Mouse (Mus musculus): ENCODE data around the gene Olfr1084. TPM values are rescaled to one million over a fixed set of nuclear protein-coding genes. Genes with fewer than 3 reads are reported as not detected.
"Not testable (repeated sequence)": the region's sequence is repeated elsewhere in the genome, so short reads cannot be mapped to it uniquely, and the experiment has no call there.

The Olfr1084 gene
- total RNA-seq (2015; ENCODE audit: low replicate concordance): not detected in 2 replicates
- total RNA-seq (2017; ENCODE audit: low replicate concordance): not detected in 2 replicates

GRCm38 (mm10) chr2:86639625-86640024 is at the start of gene Olfr1084:
TSS of gene Olfr1084 (minus strand) at chr2:86639725.
- not testable (repeated sequence) for ATAC-seq (replicated peaks; ENCODE audit: low FRiP score, poor library complexity, severe bottlenecking)

GRCm38 (mm10) chr2:86679992-86680391 is 40.5 kb upstream of the Olfr1084 start, which contains the start of gene Olfr1086:
TSS of gene Olfr1086 (minus strand) at chr2:86680092.
- ATAC-seq (replicated peaks; ENCODE audit: low FRiP score, poor library complexity, severe bottlenecking): no peak

- no peak for ATAC-seq (replicated peaks; ENCODE audit: low FRiP score, poor library complexity, severe bottlenecking)
Observed at GRCm38 (mm10) chr2:86661919-86662318, 22.4 kb upstream of the Olfr1084 start, which contains the start of gene Olfr1085. TSS of gene Olfr1085 (minus strand) at chr2:86662019.

GRCm38 (mm10) chr2:86598866-86599265 is 40.7 kb downstream of the Olfr1084 start, which contains the start of gene Olfr1082:
TSS of gene Olfr1082 (minus strand) at chr2:86598966.
- not testable (repeated sequence) for ATAC-seq (replicated peaks; ENCODE audit: low FRiP score, poor library complexity, severe bottlenecking)

Other genes starting within 250 kb of the Olfr1084 start
- gene Olfr1061, start 225.7 kb downstream of the Olfr1084 start, total RNA-seq (2015; ENCODE audit: low replicate concordance): not detected in 2 replicates
- not detected in 2 replicates for gene Olfr1061, start 225.7 kb downstream of the Olfr1084 start, total RNA-seq (2017; ENCODE audit: low replicate concordance)
- gene Olfr1062, start 213.0 kb downstream of the Olfr1084 start, total RNA-seq (2015; ENCODE audit: low replicate concordance): not detected in 2 replicates
- not detected in 2 replicates for gene Olfr1062, start 213.0 kb downstream of the Olfr1084 start, total RNA-seq (2017; ENCODE audit: low replicate concordance)
- gene Olfr1065, start 189.1 kb downstream of the Olfr1084 start, total RNA-seq (2015; ENCODE audit: low replicate concordance): not detected in 2 replicates
- not detected in 2 replicates for gene Olfr1065, start 189.1 kb downstream of the Olfr1084 start, total RNA-seq (2017; ENCODE audit: low replicate concordance)
- gene Olfr1066, start 183.5 kb downstream of the Olfr1084 start, total RNA-seq (2015; ENCODE audit: low replicate concordance): not detected in 2 replicates
- not detected in 2 replicates for gene Olfr1066, start 183.5 kb downstream of the Olfr1084 start, total RNA-seq (2017; ENCODE audit: low replicate concordance)
- gene Olfr228, start 152.3 kb downstream of the Olfr1084 start, total RNA-seq (2015; ENCODE audit: low replicate concordance): not detected in 2 replicates
- not detected in 2 replicates for gene Olfr228, start 152.3 kb downstream of the Olfr1084 start, total RNA-seq (2017; ENCODE audit: low replicate concordance)
- not detected in 2 replicates for gene Olfr1076, start 131.3 kb downstream of the Olfr1084 start, total RNA-seq (2015; ENCODE audit: low replicate concordance)
- gene Olfr1076, start 131.3 kb downstream of the Olfr1084 start, total RNA-seq (2017; ENCODE audit: low replicate concordance): not detected in 2 replicates
- gene Olfr1079, start 97.2 kb downstream of the Olfr1084 start, total RNA-seq (2015; ENCODE audit: low replicate concordance): not detected in 2 replicates
- not detected in 2 replicates for gene Olfr1079, start 97.2 kb downstream of the Olfr1084 start, total RNA-seq (2017; ENCODE audit: low replicate concordance)
- gene Olfr1080, start 81.5 kb downstream of the Olfr1084 start, total RNA-seq (2015; ENCODE audit: low replicate concordance): not detected in 2 replicates
- gene Olfr1080, start 81.5 kb downstream of the Olfr1084 start, total RNA-seq (2017; ENCODE audit: low replicate concordance): not detected in 2 replicates
- not detected in 2 replicates for gene Olfr1082, start 40.8 kb downstream of the Olfr1084 start, total RNA-seq (2015; ENCODE audit: low replicate concordance)
- not detected in 2 replicates for gene Olfr1082, start 40.8 kb downstream of the Olfr1084 start, total RNA-seq (2017; ENCODE audit: low replicate concordance)
- gene Olfr1085, start 22.3 kb upstream of the Olfr1084 start, total RNA-seq (2015; ENCODE audit: low replicate concordance): not detected in 2 replicates
- not detected in 2 replicates for gene Olfr1085, start 22.3 kb upstream of the Olfr1084 start, total RNA-seq (2017; ENCODE audit: low replicate concordance)
- gene Olfr1086, start 40.4 kb upstream of the Olfr1084 start, total RNA-seq (2015; ENCODE audit: low replicate concordance): not detected in 2 replicates
- gene Olfr1086, start 40.4 kb upstream of the Olfr1084 start, total RNA-seq (2017; ENCODE audit: low replicate concordance): not detected in 2 replicates
- not detected in 2 replicates for gene Olfr1087, start 58.7 kb upstream of the Olfr1084 start, total RNA-seq (2015; ENCODE audit: low replicate concordance)
- not detected in 2 replicates for gene Olfr1087, start 58.7 kb upstream of the Olfr1084 start, total RNA-seq (2017; ENCODE audit: low replicate concordance)
- gene Olfr1089, start 94.0 kb upstream of the Olfr1084 start, total RNA-seq (2015; ENCODE audit: low replicate concordance): not detected in 2 replicates
- gene Olfr1089, start 94.0 kb upstream of the Olfr1084 start, total RNA-seq (2017; ENCODE audit: low replicate concordance): not detected in 2 replicates
- not detected in 2 replicates for gene Olfr1090, start 119.3 kb upstream of the Olfr1084 start, total RNA-seq (2015; ENCODE audit: low replicate concordance)
- gene Olfr1090, start 119.3 kb upstream of the Olfr1084 start, total RNA-seq (2017; ENCODE audit: low replicate concordance): not detected in 2 replicates
- not detected in 2 replicates for gene Olfr1093, start 142.8 kb upstream of the Olfr1084 start, total RNA-seq (2015; ENCODE audit: low replicate concordance)
- not detected in 2 replicates for gene Olfr1093, start 142.8 kb upstream of the Olfr1084 start, total RNA-seq (2017; ENCODE audit: low replicate concordance)
- gene Olfr141, start 170.3 kb upstream of the Olfr1084 start, total RNA-seq (2015; ENCODE audit: low replicate concordance): not detected in 2 replicates
- not detected in 2 replicates for gene Olfr141, start 170.3 kb upstream of the Olfr1084 start, total RNA-seq (2017; ENCODE audit: low replicate concordance)
- not detected in 2 replicates for gene Olfr1094, start 184.9 kb upstream of the Olfr1084 start, total RNA-seq (2015; ENCODE audit: low replicate concordance)
- not detected in 2 replicates for gene Olfr1094, start 184.9 kb upstream of the Olfr1084 start, total RNA-seq (2017; ENCODE audit: low replicate concordance)
- gene Olfr1095, start 212.0 kb upstream of the Olfr1084 start, total RNA-seq (2015; ENCODE audit: low replicate concordance): not detected in 2 replicates
- gene Olfr1095, start 212.0 kb upstream of the Olfr1084 start, total RNA-seq (2017; ENCODE audit: low replicate concordance): not detected in 2 replicates
- gene Gm13723, start 235.1 kb upstream of the Olfr1084 start, total RNA-seq (2015; ENCODE audit: low replicate concordance): not detected in 2 replicates
- gene Gm13723, start 235.1 kb upstream of the Olfr1084 start, total RNA-seq (2017; ENCODE audit: low replicate concordance): not detected in 2 replicates